Mouse (Mus musculus) heart, adult 11 months (tissue): ENCODE results near the gene Nav1.
A peak's percentile ranks its signal among the peaks of the same experiment; 100 is the strongest.

Experiments used
- DNase-seq: peaks from one replicate; pipeline ENCODE4 v3.0.0; 2022

The Nav1 gene

DNA sequence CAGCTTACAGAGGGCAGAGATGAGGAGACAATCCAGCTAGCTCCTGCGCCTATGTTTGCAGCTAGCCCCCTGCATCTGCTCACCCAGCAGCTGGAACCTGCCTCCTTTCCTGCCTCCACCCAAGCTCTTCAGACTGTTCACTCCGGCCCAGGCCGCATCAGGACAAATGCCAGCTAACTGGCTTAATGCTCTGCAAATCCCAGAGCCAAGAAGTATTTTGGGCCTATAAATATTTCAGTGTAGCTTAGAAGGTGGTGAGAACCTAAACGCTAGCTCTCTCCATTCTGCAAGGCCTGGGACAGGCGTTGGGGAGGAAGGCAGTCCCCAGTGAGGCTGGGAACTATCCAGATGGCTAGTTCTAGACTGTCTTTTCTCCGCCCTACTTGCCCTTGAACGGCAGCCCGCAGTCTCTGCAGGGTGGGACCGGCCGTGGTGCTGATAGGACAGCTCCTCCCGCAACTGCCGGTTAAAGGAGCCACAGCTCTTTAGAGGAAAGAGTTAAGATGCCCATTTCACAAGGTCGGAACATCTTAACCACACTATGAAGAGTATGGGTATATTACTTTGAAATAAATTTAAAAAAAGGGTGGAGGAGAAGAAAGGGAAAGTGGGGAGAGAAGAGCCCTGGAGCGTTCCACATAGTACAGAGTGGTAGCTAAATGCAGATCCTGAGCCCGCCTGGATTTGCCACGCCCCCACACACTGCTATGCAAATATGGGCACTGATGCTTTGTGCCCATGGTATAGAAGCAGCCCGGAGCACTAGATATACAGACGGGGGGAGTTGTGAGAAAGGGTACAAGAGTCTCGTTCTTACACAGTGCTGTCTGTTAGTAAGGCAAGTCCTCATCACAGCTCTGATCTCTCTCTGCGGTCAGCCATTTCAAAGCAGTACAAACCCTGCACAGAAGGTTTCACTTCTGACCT lies 8.9 kb upstream of the Nav1 start:
- peak; percentile 97 for DNase-seq

DNA sequence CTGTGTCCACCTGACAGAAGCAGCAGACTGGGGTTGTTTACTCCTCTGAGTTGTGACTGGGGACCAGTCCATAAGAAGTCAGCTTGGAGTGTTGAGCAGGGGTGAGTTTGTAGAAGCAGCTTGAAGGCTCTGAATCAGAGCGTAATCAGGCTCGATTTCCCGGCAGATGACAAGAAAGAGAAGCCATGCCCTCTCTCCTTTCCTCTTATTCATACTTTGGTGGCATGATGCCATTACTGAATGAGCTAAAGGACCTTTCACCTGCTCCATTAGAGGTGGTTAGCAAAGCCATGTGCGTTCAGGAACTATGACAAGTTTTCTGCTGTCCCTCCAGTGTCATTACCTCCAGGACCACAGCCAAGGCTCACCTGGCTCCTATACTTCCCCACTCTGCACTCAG lies 2.5 kb upstream of the Nav1 start:
- no peak for DNase-seq

DNA sequence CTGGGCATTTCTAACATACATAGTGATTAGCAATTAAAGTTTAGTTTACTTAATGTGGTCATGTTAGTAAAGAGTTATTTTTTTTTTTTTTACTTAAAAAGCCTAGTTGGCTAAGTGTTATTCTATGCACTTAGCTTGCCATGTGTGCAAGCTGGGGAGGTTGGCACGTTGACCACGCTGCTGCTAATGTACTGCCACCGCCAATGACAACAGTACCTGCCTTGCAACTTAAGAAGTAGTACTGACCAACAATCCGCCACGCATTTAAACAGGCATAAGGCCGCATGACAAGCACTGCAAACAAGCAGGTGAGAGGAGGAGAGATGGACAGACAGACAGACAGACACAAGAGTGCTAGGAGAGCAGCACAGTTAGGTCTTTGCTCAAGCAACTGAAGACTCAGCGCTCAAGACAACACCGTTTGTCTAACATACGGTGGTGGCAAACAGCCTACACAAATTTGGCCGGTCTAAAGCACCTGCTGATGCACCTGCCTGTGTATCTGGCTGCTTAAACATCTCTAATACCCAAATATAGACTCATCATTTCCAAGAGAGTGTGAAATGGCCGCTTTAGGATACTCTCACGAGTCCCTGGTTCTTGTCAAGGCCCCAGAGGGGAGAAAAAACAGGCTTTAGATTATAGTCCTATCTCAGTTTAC lies 610 bp downstream of the Nav1 start:
- no peak for DNase-seq

DNA sequence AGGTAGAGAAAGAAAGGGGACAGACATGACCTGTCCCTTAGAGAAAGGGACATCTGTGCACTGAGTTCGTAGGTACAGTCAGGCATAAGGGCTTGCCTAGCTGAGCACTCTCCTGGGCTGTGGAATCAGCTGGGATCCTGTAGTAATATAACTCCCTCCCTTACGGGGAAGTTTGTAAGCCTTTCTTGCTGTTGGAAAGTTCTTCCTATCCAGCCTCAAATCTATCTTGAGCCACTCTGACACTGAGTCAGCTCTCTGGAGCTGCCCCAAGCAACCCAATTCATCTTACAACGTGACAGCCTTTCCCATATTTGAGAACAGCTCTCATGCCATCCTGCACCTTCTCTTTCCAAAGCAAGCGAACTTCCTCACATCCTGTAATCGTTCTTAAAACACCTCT lies 1.6 kb downstream of the Nav1 start:
- no peak for DNase-seq

DNA sequence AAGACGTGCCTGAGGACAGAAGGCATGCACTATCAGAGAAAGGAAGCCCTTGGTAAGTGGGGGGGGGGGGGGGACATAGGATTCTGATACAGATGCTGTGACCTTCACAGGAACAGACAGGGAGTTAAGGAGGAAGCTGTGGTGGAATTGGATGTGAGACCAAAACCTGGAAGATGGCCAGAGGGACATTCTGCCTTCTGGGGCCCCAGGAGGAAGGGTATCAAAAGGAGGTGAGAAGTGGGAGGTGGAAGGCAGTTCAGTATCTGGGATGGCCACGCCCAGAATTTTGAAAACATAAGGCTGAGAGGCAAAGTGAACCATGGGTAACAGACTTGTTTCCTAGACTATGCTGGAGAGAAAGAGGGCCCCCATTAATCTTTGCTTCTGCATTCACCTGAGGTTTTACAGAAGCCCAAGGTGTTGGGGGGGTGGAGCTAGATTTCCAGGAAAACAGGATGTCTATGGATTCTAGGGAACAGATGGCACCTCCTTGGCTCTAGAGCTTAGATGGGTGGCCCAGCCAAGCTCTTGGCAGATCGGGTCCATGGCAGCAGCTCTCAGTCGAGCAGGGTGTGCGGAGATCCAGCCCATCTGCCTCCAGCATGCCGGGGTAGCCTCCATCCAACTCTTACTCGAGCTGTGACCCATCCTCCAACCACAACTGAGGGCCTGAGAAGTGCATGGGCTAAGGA lies 2.6 kb downstream of the Nav1 start:
- DNase-seq = no peak

DNA sequence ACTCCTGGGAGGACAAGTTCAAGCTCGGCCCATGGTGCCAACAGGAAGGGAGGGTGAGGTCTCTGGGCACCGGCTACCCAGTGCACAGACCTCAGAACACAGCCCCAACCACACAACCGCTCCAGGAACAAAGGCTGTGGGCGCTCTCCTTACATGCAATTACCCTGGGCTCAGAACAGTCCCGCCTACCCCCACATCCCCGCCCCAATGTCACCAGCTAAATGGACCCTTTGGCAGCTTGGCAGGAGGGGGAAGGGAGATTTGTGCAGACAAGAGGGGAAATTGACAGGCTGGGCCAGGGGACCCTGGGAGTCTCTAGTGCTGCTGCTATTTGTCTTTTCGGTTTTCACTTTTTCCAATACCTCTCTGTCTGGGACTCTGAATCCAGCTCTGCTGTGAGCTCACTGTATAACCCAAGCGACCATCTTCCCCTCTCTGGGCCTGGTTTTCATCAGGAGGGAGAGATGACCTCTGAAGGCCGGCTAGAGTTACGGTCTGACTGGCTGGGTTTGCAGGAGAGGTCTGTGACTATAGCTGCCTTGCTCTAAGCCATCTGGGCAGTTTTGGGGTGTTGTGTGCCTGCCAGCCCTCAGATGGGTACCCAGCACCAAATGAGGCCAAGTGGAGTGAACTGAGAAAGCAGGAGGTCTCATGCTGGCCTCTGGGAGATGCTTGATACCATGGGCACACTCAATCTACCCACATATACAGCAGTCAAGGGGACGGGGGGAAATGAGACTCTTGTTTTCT lies 3.8 kb downstream of the Nav1 start:
- DNase-seq = no peak

DNA sequence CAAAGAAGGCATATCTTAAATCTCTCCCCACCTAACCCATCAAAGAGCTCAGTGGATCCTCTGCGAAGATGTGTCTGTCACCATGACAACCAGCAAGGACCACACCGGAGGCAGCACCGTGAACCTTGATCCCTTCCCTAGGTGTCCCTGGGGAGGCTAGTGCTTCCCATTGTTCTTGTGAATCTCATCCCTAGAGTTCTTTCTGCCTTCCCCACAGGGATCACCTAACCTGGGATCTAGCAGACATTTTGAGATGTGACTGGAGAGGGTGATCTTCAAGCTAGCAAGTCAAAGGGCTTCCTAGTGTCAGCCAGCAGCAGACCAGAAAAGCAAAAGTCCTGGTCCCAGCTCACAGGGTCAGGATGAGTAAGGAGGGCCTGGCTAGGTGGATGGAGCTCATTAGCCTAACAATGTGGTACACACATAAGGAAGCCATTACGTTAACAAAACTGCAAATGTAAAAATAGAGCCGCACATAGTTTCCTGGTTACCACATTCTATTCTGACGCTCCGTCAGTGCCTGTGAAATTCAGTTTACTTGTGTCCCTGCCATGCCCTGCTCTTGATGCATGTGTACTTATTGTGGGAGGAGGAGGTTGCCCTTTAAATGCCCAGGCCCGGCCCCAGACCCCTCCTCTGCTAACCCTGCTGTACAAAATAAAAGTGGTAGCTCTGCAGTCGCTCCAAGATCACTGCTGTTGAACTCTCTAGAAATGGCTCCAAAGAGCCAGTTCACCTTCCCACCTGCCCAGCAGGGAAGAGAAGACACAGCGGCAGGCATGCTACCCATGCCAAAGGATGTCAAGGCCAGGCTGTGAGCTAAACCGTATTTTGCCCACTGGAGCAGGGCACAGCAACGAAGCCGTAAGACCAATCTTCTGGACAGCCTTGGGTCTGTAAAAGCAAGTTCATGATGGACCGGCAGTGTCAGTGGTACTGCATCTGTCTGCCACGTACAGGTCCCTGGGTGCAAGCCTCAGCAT lies 6.8 kb downstream of the Nav1 start:
- DNase-seq = no peak

DNA sequence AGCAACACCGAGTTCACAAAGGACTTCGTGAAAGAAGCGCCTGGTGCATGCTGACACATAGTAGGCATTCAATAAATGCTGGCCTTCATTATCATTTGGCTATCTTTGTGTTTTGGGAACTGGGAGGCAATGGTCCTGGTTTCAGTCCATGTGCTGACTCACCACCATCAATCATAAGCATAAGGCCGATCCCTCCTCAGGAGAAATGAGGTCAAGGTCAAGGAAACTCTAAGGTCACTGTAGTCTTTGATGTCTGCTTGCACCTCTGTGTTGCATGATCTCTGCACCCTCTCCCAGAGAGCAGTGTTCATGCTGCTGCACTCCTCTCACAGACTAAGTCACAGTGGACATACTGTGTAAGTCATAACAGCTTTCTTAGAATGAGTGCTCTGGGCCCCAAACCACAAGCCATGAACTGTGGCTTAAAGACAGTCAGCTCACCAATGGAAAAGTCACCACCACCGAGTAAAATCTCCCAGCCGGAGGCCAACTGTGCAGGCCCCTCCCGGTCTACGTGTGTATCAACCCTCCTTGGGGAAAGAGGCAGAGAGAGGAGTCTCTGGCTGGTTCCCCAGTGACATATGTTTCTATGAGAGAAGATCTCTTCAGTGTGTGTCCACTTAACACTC lies 8.7 kb downstream of the Nav1 start:
- DNase-seq = no peak

DNA sequence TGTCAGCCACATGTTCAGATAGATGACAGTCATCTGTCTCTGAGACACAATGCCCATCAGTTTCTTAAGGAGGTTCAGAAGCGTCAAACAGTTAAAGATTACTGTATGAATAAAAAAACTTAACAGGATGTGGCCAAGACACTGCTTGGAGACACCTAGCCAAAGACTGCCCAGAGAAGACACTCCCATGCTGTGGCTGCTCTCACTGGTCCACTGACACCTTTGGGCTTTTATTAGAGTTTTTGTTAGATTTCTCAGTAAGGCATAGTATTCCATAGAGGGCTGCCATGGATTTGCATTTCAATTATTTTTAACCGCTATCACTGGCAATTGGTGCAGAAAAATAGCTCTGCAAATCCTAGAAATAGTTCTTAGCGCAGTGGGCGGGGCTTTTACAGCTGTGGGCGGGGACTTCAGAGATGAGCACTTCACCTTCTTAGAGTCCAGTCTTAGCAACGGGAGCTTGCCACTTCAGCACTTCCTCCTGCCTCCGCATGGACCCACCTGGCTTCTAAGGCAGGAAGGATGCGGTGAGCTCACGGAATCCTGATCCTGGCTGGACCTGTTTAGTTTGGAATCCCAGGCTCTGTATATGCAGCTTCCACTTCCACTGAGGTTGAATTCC lies 12.7 kb downstream of the Nav1 start:
- no peak for DNase-seq

DNA sequence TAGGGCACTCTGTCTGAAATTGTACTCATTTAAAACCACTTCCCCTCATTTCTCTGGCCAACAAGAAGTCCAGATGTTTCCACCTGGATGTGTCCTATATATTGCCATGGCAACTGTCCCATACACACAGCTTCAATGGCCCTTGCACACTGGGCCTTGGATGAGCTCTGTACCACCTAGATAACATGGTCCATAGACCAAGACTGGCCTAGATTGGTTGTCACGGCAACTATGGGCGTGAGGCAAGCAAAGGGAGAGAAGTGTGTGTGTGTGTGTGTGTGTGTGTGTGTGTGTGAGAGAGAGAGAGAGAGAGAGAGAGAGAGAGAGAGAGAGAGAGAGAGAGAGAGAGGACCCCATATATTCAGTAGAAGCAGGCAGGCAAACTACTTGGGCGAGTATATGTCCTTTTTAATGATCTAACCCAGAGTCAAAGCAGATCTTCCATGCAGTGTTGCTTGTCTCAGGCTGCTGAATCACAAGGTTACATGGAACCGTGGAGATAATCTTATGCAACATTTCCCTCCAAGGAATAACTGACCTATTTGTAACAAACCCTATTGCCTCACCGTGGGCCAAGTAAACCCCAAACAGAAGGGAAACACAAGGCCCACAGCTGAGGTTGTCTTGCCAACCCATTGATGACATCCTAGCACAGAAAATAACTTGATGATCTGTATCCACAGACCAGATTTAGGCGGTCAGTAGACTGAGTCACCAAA lies 13.4 kb downstream of the Nav1 start:
- peak; percentile 96 for DNase-seq

DNA sequence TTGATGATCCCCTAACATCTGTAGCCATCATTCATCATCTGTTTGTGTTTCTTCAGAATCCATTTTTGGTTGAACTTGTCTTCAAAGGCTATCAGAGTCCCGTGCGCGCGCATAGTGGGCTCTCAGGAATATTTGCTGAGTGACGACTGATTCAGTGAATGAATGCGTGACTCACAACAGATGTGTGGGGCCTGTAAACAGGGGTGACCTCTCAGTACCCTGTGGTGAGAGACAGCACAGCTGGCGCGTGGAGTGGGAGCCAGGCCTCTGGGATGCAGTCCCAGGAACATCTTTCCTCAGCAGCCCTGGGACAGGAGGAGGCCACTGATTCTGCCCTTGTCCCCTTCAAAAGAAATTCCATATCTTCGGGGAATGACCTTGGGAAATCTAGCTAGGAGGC lies 16.3 kb downstream of the Nav1 start:
- DNase-seq = peak; percentile 98

DNA sequence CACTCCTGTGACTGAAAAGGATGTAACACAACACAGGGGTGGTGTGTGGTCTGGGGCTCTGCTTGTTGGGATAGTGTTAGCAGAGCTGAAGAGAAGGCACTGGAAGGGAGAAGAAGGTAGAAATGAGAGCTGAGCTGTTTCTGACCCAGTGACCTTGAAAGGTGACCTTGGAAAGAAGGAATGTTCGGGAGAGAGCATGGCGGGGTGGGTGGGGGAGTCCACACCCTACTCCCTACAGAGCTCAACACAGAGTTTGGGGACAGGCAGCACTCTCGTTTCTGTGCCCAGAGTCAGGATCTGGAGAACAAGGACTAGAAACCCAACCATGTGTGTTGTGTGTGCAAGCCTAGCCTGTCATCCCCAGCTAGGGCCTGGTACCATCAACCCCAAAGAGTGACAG lies 18.1 kb downstream of the Nav1 start:
- no peak for DNase-seq

DNA sequence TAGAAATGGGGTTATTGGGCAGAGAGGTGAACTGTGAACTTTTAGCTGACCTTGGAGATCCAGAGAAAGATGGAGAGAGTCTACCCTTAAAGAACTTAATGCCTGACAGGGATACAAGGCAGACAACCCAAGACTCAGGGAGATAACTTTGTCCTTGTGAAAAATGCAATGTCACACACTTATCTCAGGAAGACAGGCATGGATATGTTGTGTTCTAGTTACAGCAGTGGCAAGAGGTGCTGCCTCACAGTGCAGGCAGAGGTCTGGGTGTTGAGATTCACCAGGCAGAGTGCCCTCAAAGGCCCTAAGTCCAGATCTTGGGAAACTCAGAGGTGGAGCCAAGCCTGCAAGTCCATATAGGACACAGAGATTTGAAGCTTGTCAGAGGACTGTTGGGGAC lies 20.2 kb downstream of the Nav1 start:
- no peak for DNase-seq

DNA sequence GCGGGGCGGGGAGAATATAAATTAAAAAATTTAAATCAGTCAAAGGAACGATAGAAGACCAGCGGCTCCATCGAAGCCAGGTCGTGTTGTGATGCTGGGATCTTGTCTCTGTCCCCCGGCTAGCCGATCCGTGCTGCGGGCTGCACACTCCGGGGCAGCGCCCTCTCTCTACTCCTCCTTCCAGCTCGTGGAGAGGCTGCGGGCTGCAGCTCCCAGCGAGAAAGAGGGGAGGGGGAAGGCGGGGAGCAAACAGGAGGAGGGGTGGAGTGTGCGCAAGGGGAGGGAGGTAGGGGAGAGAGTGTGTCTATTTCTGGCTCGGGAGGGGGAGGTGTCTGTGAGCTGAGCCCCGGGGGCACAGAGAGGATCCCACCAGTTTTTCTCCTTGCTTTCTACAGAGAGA lies 21.5 kb downstream of the Nav1 start:
- peak; percentile 97 for DNase-seq

DNA sequence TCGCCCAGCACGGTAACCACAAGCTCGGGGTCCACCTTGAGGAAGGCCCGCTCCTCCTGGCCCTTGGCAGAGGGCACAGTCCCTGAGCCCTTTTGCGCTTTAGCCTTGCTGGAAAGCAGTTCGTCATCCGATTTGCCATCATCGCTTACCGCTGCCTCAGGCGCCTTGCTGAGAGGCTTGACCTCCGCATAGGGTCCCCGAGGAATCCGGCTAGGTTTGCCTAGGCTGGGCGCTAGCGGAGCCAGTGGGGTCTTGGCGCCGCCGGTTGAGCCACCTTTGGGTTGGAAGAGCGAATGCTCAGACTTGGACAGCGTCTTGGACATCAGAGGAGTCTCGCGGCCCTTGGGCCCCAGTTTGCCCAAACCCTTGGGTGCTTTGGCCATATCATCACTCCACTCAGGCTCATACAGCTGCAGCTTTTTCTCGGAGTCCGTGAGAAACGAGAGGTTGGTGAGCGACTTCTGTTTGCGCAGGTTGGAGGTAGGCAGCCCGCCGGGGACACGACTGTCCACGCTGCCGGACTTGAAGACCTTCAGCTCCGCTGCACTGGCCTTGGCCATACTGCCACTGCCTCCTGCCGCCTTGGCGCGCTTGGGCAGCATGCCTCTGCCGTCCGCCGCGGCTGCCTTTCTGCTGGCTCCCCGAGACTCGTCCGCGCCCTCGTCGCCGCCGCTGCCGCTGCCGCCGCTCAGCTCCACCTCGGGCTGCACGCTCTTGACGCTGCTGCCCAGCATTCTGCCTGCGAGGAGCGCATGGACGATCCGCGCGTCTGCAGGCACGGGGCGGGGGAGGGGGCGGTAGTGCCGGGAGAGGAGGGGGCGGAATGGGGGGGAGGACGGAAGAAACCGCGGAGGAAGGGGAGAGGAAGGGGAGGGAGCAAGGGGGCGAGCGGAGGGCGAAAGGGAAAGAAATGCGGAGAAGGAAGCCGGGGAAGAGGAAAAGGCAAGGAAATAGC lies 22.2 kb downstream of the Nav1 start:
- peak; percentile 94 for DNase-seq

DNA sequence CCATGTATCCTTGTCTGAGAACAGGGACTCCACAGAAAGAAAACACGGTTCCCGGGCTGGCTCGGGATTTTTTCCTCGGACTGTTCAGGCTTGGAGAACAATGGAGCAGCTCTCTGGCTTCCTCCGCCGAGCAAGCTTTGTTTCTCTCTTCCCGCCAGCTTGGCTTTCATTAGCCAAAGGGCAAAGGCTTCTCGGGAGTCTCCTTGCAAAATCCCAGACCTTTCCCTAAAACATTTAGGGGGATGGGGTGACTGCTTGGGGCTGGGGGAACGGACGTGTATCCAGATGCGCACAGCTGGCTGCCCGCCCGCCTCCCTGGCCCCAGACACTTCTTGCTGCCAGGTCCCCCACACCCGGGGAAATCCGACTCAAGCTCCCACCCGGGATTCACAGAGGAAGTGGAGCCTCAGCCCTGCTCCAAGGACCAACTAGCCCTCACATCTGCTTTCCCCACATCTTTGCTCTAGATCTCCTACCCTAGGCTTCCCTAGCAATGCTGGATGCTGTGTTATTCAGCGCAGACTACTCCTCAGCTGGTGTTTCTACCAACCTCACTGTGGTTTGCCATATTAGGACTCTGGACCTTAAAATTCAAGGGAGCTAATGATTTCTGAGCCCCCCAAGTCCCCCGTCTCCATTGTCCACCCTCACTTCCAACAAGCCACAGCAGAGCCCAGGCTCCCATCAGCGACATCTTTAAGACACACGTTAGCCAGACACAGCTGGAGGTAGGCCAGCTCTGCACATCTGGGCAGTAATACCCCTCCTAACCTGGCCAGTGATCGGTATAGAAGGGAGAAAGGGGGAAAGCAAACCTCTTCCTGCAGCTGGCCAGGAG lies 23.2 kb downstream of the Nav1 start:
- DNase-seq = peak; percentile 97

DNA sequence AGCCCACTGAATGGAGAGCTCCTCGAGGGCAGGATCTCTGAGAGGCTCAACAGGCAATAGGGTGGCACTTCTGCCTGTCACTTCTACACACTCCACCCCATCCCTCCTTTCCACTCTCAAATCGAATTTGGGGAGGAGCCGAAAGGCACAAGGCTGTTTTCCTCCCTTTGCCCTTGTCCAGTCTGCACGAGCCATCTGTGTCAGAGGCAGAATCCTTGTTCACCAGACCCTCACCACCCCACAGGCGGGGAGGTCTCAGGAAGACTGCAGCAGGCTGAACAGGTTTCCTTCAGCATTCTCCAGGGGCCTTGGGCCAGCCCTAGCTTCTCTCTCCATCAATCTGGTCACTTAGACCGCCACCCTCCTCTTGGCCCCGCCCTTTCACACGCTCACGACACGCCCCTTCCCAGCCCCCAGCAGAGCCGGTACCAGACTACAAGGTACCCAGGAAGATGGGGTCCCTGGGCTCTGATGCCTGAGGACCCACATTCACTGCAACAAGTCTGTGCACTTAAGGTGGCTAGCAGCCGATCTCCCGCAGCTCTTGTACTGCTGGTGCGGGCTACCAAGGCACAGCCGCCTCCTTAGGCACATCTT lies 23.9 kb downstream of the Nav1 start:
- peak; percentile 97 for DNase-seq

DNA sequence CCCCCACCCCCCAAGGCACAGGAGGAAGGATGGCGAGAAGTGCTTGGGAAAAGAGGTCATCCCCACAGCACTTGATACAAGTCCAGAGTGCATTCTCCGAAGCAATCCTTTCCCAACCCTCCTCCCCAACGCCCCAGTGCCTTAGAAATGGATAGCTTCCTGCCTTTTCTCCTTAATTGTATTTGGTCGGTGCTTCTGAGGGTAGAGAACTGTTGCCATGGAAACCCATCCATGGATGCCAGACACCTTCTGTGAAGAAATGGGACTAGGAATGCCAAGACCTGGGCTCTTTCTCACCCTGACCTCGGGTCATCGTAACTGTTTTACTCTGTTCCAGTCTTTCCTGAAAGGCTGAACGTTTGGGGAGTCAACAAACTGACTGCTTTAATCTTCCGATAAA lies 26.1 kb downstream of the Nav1 start:
- no peak for DNase-seq
